Mouse (Mus musculus): ENCODE results near the gene Aatf. TPM values are rescaled to one million over a fixed set of nuclear protein-coding genes. Genes with fewer than 3 reads are reported as not detected.

The Aatf gene
- polyA plus RNA-seq, 1 experiment: 59.1 TPM

GRCm38 (mm10) chr11:84549258-84549791 is 36.0 kb upstream of the Aatf start:
- H3K27me3 ChIP-seq (ENCODE audit: control insufficient read depth, insufficient read depth, low read length, poor library complexity, severe bottlenecking): no peaks in the 10 kb centered on the region

DNA sequence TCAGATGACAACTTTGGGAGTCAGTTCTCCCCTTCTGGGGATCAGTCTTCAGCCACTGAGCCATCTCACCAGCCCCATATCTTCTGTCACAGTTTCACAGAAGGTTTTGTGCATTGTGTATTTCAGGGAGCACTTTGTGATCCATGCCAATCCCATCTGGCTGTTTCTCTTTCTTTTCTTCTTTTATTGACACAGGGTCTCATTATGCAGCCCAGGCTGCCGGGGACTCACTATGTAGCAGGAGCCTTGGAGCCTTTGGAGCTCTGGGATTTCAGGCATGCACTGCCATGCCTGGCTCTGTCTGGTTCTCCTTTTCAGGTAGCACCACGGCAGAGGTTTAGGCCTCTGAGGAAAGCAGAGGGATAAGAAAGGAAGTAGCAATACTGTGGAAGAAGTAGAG is 35.0 kb upstream of the Aatf start:
- H3K9ac ChIP-seq (ENCODE audit: low read depth, poor library complexity, severe bottlenecking): no peak overlapping the region
- TF ChIP-seq CTCF (IDR thresholded peaks at IDR 0.05; ENCODE audit: low read depth, low read length): no peak
- no peak for TF ChIP-seq POLR2A (IDR thresholded peaks at IDR 0.05; ENCODE audit: insufficient read depth, low read length)
- TF ChIP-seq EP300 (IDR thresholded peaks at IDR 0.05; ENCODE audit: insufficient read depth, low read depth, low read length): no peak
- H3K4me1 ChIP-seq (ENCODE audit: control insufficient read depth, insufficient read depth, low read length): no peaks in the 10 kb centered on the region
- no peak overlapping the region for H3K27ac ChIP-seq (ENCODE audit: insufficient read depth, low read length)
- no peaks in the 10 kb centered on the region for H3K36me3 ChIP-seq (ENCODE audit: control insufficient read depth, insufficient read depth, low read length, poor library complexity, severe bottlenecking)
- H3K4me3 ChIP-seq (ENCODE audit: low read depth, low read length): no peak overlapping the region
- H3K9me3 ChIP-seq (replicated peaks; ENCODE audit: control insufficient read depth, insufficient read depth, low read length, poor library complexity, severe bottlenecking): no peaks in the 10 kb centered on the region
- no peaks in the 10 kb centered on the region for H3K27me3 ChIP-seq (ENCODE audit: control insufficient read depth, insufficient read depth, low read length, poor library complexity, severe bottlenecking)

More at GRCm38 (mm10) chr11:84549258-84549791, 36.0 kb upstream of the Aatf start:
- no peak overlapping the region for H3K9ac ChIP-seq (ENCODE audit: low read depth, poor library complexity, severe bottlenecking)
- no peak overlapping the region for H3K4me3 ChIP-seq (ENCODE audit: low read depth, low read length)
- no peak overlapping the region for H3K27ac ChIP-seq (ENCODE audit: insufficient read depth, low read length)
- no peaks in the 10 kb centered on the region for H3K9me3 ChIP-seq (replicated peaks; ENCODE audit: control insufficient read depth, insufficient read depth, low read length, poor library complexity, severe bottlenecking)
- H3K4me1 ChIP-seq (ENCODE audit: control insufficient read depth, insufficient read depth, low read length): no peaks in the 10 kb centered on the region
- no peaks in the 10 kb centered on the region for H3K36me3 ChIP-seq (ENCODE audit: control insufficient read depth, insufficient read depth, low read length, poor library complexity, severe bottlenecking)
- TF ChIP-seq POLR2A (IDR thresholded peaks at IDR 0.05; ENCODE audit: insufficient read depth, low read length): no peak

- no peaks in the 10 kb centered on the region for H3K4me1 ChIP-seq (ENCODE audit: control insufficient read depth, insufficient read depth, low read length)
- no peaks in the 10 kb centered on the region for H3K36me3 ChIP-seq (ENCODE audit: control insufficient read depth, insufficient read depth, low read length, poor library complexity, severe bottlenecking)
- H3K9me3 ChIP-seq (replicated peaks; ENCODE audit: control insufficient read depth, insufficient read depth, low read length, poor library complexity, severe bottlenecking): no peaks in the 10 kb centered on the region
- H3K4me3 ChIP-seq (ENCODE audit: low read depth, low read length): no peak overlapping the region
- no peak overlapping the region for H3K27ac ChIP-seq (ENCODE audit: insufficient read depth, low read length)
- no peak overlapping the region for H3K9ac ChIP-seq (ENCODE audit: low read depth, poor library complexity, severe bottlenecking)
- no peak for TF ChIP-seq CTCF (IDR thresholded peaks at IDR 0.05; ENCODE audit: low read depth, low read length)
- no peak for TF ChIP-seq POLR2A (IDR thresholded peaks at IDR 0.05; ENCODE audit: insufficient read depth, low read length)
- no peak for TF ChIP-seq EP300 (IDR thresholded peaks at IDR 0.05; ENCODE audit: insufficient read depth, low read depth, low read length)
- no peaks in the 10 kb centered on the region for H3K27me3 ChIP-seq (ENCODE audit: control insufficient read depth, insufficient read depth, low read length, poor library complexity, severe bottlenecking)
Measured at GRCm38 (mm10) chr11:84539981-84540380, 26.7 kb upstream of the Aatf start.

GRCm38 (mm10) chr11:84529797-84530703 is 16.7 kb upstream of the Aatf start:
- Histone ChIP-seq H3K4me1 (ENCODE audit: control insufficient read depth, insufficient read depth, low read length) (no peaks in the 10 kb centered on the region), H3K27me3 (ENCODE audit: control insufficient read depth, insufficient read depth, low read length, poor library complexity, severe bottlenecking) (peaks cover 49% of the 10 kb centered on the region), H3K9me3 (replicated peaks; ENCODE audit: control insufficient read depth, insufficient read depth, low read length, poor library complexity, severe bottlenecking) (no peaks in the 10 kb centered on the region), H3K4me3 (ENCODE audit: low read depth, low read length) (no peak overlapping the region), H3K9ac (ENCODE audit: low read depth, poor library complexity, severe bottlenecking) (no peak overlapping the region), H3K36me3 (ENCODE audit: control insufficient read depth, insufficient read depth, low read length, poor library complexity, severe bottlenecking) (no peaks in the 10 kb centered on the region), H3K27ac (ENCODE audit: insufficient read depth, low read length) (no peak overlapping the region)
- no peak for TF ChIP-seq POLR2A (IDR thresholded peaks at IDR 0.05; ENCODE audit: insufficient read depth, low read length)
- TF ChIP-seq EP300 (IDR thresholded peaks at IDR 0.05; ENCODE audit: insufficient read depth, low read depth, low read length): no peak
- TF ChIP-seq CTCF (IDR thresholded peaks at IDR 0.05; ENCODE audit: low read depth, low read length): no peak

GRCm38 (mm10) chr11:84529143-84529755 is 15.9 kb upstream of the Aatf start:
- peaks cover 57% of the 10 kb centered on the region for H3K27me3 ChIP-seq (ENCODE audit: control insufficient read depth, insufficient read depth, low read length, poor library complexity, severe bottlenecking)
- H3K36me3 ChIP-seq (ENCODE audit: control insufficient read depth, insufficient read depth, low read length, poor library complexity, severe bottlenecking): no peaks in the 10 kb centered on the region
- no peaks in the 10 kb centered on the region for H3K4me1 ChIP-seq (ENCODE audit: control insufficient read depth, insufficient read depth, low read length)
- no peak overlapping the region for H3K9ac ChIP-seq (ENCODE audit: low read depth, poor library complexity, severe bottlenecking)
- H3K27ac ChIP-seq (ENCODE audit: insufficient read depth, low read length): no peak overlapping the region
- TF ChIP-seq CTCF (IDR thresholded peaks at IDR 0.05; ENCODE audit: low read depth, low read length): no peak
- no peak for TF ChIP-seq POLR2A (IDR thresholded peaks at IDR 0.05; ENCODE audit: insufficient read depth, low read length)
- no peak for TF ChIP-seq EP300 (IDR thresholded peaks at IDR 0.05; ENCODE audit: insufficient read depth, low read depth, low read length)
- no peak overlapping the region for H3K4me3 ChIP-seq (ENCODE audit: low read depth, low read length)
- no peaks in the 10 kb centered on the region for H3K9me3 ChIP-seq (replicated peaks; ENCODE audit: control insufficient read depth, insufficient read depth, low read length, poor library complexity, severe bottlenecking)

Measured in ES-Bruce4 (cell line).